Mouse (Mus musculus): ENCODE data around the gene Fcgrt.
"Not testable (repeated sequence)": the region's sequence is repeated elsewhere in the genome, so short reads cannot be mapped to it uniquely, and the experiment has no call there.

Gene Fcgrt

GRCm38 (mm10) chr7:45103652-45104180, at the start of gene Fcgrt:
Gene Fcgrt, minus strand, starts transcription at chr7:45103851.
- DNase-seq, result peak in 1 of 2 experiments; percentile 35

- DNase-seq, result not testable (repeated sequence)
Measured at GRCm38 (mm10) chr7:45153052-45153451, 49.4 kb upstream of the Fcgrt start.

DNA sequence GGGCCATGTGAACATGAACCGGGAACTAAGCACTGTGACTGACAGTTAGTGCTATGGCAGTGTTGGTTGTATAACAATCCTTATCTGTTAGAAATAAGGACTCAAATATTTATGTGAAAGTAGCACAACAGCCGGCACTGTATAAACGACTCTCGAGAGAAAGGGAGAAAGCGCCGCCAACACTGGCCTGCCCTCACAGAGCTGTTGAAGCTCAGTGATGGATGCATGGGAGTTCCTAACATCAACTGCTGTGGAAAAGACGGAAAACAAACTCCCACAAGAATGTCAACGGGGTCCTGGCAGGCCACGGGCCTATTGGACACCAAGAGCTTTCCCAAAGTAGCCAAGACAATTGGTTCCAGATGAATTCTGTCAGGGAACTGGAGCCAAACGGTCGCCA, 47.7 kb upstream of the Fcgrt start:
- DNase-seq, result no peak

DNA sequence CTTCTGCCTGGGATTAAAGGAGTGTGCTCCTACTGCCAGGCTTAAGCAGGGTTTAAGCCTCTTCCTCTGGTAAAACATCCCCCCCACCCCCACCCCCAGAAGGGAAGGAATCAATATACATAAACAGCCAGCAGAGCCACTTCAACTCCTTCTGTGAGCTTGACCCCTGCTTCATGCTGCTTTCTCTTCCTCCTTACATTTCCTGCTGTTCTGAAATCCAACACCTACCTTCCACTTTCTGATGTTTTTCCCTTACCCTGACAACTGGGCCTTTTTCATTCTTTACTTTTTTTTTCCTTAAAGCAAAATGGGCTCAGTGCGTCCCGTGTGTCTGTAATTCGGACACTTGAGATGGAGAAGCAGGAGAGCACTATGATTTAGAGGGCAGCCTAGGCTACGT, 46.7 kb upstream of the Fcgrt start:
- no peak for DNase-seq

DNA sequence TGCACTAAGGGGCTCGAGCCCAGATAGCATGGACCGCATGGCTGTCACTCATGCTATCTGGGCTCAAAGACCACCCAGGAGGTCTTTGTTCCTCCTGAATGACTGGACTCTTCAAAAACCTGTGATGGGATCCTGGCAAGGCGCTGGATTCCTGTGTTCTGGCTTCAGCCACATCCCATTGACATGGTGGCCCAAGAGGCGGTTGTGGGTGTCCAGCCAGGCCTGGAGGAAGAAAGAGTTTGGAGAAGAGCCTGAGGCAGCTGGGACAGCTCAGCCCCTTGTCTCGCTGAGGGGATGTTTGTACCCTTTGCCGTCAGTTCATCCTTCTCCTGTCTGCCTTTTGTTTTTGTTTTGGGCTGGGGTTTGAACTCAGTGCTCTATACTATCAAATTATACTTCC, 45.9 kb upstream of the Fcgrt start:
- no peak for DNase-seq

GRCm38 (mm10) chr7:45148534-45149098, 45.0 kb upstream of the Fcgrt start:
- DNase-seq, result no peak

DNA sequence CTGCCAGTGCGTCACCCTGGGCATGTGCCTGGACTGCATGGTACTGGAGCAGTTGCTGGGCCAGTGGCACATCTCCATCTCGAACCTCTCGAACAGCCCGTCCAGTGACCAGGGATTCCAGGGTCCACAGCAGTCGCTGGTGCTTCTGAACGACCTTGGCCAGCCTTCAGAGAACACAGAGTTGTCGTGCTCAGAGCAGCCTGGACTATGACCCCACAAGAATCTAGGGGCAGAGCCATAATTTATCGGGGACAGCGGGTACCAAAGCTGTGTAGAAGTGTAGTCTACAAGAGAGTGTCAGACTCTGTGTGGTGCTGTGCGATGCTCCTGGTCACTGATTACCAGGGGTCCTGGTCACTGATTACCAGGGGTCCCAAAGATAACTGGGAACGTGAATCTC, 44.2 kb upstream of the Fcgrt start:
- DNase-seq, result no peak

DNA sequence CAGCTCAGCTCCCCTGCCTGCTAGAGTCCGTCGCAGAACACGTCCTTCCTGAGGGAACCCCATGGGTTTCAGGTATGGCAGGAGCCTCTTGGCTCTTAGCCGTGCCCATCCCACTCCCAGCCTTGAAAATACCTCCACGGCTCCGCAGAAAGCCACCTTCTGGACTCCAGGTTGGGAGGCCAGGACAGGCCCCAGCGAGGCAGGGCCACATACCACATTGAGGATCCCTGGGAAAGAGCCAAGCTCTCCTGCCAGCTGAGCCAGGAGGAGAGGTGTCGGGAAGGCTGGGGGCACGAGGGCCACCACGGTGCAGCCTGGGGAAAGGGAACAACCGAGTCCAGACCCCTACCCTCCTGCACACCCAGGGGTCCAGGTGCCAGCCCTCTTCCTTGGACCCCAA, 43.6 kb upstream of the Fcgrt start:
- no peak for DNase-seq

DNA sequence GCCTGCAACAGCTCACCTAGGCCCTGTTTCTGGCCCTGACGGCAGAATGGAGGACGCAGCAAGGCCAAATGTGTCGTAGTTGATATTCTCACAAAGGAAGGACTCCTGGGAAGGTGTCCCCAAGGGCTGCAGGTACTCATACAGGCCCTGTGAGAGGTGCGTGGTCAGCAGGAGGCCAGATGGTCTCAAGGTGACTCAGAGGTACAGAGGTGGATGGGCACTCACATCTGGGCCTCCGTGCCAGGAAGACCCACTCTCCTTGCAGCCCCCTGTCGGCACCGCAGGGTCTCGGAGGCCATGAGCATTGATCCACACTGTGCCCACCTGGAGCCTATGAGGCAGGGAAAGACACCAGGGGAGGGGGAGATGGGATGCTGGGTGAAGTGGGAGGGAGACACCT, 41.8 kb upstream of the Fcgrt start:
- DNase-seq, result no peak

- no peak for DNase-seq
Measured at GRCm38 (mm10) chr7:45144368-45145174, 40.9 kb upstream of the Fcgrt start.

GRCm38 (mm10) chr7:45141914-45142313, 38.3 kb upstream of the Fcgrt start:
- no peak for DNase-seq

GRCm38 (mm10) chr7:45141319-45141718, 37.7 kb upstream of the Fcgrt start:
- peak in 1 of 2 experiments; percentile 59 for DNase-seq

DNA sequence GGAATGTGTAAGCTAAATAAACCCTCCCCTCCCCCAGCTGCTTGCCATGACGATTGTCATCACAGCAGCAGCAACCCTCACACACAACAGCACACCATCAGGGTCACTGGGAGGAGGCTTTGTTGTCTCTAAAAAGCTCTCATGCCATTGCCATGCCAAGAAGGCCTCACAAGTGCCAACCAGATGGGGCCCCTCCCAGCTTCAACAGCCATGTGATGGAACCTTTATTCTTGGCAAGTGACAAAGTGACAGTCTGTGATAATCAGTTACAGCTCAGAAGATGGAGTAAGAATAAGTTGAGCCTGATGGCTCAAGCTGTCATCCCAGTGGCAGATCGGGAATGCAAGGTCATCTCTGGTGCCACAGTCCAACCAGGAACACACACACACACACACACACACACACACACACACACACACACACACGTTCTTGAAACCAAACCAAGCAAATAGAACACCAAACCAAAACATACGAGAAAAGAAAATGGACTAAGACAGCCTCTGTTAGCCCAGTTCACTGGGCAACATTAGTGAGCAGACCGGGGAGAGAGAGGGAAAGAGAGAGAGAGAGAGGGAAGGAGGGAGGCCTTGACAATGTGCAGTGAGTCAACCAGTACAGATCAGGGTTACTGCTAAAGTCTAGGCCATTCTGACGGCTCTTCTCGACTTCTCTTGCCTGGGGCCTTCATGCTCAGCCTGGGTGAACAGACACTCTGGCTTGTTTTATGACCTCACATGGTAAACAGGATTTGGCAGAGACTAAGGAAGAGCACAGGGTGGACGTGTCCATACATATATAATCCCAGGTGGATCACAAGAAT, 36.5 kb upstream of the Fcgrt start:
- DNase-seq, result no peak

DNA sequence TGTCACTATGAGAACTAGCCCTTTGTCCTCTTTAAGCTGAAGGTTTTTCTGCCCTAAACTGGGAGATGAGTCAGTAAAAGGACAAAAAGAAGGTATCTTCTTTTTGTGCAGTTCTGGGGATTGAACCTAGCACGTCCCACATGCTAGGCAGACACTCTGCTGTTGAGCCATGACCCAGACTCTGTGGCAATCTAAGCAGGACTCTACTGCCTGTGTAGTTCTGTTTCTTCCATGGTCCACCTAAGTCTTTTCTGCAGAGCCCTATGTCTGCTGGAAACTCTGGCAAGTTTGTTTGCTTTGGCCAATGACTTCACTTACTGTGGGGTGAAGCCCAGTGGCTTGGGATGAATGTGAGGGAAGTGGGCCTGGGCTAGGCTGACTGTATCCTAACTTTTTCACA, 34.8 kb upstream of the Fcgrt start:
- no peak for DNase-seq

GRCm38 (mm10) chr7:45137171-45138006, 33.7 kb upstream of the Fcgrt start:
- DNase-seq, result no peak

DNA sequence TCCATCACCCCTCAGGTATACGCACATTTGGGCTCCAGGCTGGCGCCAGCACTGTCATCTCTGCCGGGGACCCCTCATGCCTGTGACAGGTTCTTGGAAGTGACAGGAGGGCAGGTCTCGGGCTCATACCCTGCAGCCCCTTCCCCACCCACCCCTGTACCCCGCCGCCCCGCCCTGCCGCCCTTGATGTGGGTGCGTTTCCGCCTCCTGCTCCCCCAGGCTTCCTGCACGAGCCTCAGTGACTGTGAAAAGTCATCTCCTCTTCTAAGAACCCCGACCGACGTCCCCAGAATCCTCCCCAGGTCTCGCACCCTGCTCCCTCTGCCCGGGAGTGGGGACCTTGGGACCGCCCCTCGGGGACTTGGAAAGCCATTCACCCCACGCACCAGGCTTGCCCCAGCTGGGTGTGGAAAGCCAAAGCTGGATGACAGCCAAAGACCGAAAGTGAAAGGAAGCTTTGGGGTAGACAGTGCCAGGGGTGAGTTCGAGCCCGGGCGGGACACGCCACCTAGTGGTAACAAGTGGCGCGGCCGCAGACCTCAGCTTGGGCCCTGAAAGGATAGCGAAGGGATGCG, 32.4 kb upstream of the Fcgrt start, which contains the start of the genes Gm45713 and Flt3l:
Gene Gm45713, minus strand, starts transcription at position 239 of the 575 bp plus-strand sequence.
Gene Flt3l, minus strand, starts transcription at position 440 of the 575 bp plus-strand sequence.
- peak; percentile 82 to 91 for DNase-seq

DNA sequence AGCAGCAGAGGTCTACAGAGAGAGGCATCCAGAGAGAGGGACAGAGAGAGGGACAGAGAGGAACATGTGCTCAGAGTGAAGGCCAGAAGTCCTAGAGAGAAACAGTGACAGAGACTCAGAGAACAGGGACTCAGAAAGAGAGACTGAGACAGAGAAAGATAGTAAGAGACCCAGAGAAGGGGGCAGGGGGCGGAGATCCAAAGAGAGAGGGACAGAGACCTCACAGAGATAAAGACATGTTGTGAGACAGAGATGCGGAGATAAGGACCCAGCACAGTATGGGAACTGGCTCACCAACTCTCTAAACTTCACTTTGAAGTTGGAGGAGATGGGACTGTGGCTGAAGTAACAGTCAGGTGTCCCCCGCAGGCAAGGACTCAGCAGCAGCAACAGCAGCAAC, 31.7 kb upstream of the Fcgrt start:
- DNase-seq, result no peak

DNA sequence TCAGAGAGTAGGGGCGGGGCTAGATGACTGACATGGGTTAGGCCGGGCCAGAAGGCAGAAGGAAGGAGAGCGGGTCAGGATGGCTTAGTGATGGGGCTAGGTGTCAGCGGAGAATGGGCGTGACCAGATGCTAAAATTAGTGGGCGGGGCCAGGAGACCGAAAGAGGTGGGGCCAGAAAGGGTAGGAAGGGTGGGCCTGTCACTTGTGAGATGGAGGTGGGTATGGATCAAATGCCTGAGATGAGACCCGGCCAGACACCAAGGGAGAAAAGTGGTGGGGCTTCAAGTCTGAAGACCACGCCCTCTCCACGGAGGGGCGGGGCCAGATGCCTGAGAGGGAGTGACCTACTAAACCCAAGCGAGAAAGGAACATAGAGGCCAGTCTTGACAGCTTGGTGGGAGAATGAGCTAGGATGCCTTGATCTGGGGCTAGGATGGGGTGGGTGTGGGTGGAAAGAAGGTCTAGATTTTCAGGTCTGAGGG, 30.9 kb upstream of the Fcgrt start:
- peak in 1 of 2 experiments; percentile 49 for DNase-seq

- DNase-seq, result no peak
Measured at GRCm38 (mm10) chr7:45133446-45134159, 30.0 kb upstream of the Fcgrt start.

DNA sequence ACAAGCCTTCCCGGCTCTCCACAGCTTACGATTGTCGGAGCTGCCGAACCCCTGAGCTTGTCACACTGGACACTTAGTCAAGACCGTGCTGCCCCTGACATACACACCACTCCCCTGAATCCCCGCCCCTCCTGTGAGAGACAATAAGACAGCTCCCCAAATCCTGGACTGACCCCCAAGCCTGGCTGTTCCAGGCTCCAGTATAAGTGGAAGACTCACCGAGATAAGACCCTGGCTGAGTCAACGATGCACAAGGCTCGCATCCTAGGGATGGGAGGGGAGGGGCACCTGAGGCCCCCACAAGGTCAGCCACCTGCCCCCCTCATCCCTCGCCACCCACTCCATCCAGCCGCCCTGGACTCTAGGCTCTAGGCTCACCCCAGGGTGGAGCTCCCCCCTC, 28.2 kb upstream of the Fcgrt start:
- DNase-seq, result no peak

All from thymus, adult 18-20 months (tissue).